Mouse (Mus musculus): ENCODE measurements around the gene Mill1. TPM values are rescaled to one million over a fixed set of nuclear protein-coding genes. Genes with fewer than 3 reads are reported as not detected.
A peak's percentile ranks its signal among the peaks of the same experiment; 100 is the strongest.
"Not testable (repeated sequence)": the region's sequence is repeated elsewhere in the genome, so short reads cannot be mapped to it uniquely, and the experiment has no call there.

Gene Mill1
- polyA plus RNA-seq (2016; fragmentation: Nextera tagmentation; extraction: Ambion mirVana), result not detected in 2 replicates

- Histone ChIP-seq H3K27me3 (ENCODE audit: low read depth, poor library complexity, severe bottlenecking) (no peaks in the 10 kb centered on the region), H3K27ac (replicated peaks) (no peak within 1 kb of the TSS), H3K36me3 (no peaks in the 10 kb centered on the region), H3K4me3 (no peak within 1 kb of the TSS), H3K4me1 (no peaks in the 10 kb centered on the region), H3K9me3 (replicated peaks) (peaks cover 13% of the 10 kb centered on the region; the same call in 1 of the 2 replicates)
- DNase-seq (ENCODE audit: low spot score), result no peak
- 68% methylated on average over 1 of the region's 1 CpGs for WGBS
Observed at GRCm38 (mm10) chr7:18245047-18245446, at the start of gene Mill1. Mill1 (plus strand) TSS chr7:18245347.

- peaks cover 6% of the 10 kb centered on the region for H3K9me3 ChIP-seq (replicated peaks)
- WGBS, result 12% methylated on average over 9 of the region's 9 CpGs
Observed at GRCm38 (mm10) chr7:18210938-18211337, 34.2 kb upstream of the Mill1 start.

GRCm38 (mm10) chr7:18214699-18215098 lies 30.4 kb upstream of the Mill1 start:
- Histone ChIP-seq H3K4me1 (no peaks in the 10 kb centered on the region), H3K27me3 (ENCODE audit: low read depth, poor library complexity, severe bottlenecking) (no peaks in the 10 kb centered on the region), H3K9me3 (replicated peaks) (peaks cover 19% of the 10 kb centered on the region), H3K4me3 (no peak overlapping the region), H3K27ac (replicated peaks) (no peak overlapping the region), H3K36me3 (no peaks in the 10 kb centered on the region)
- no peak for DNase-seq (ENCODE audit: low spot score)
- 65% methylated on average over 1 of the region's 1 CpGs for WGBS

More at GRCm38 (mm10) chr7:18210938-18211337, 34.2 kb upstream of the Mill1 start:
- H3K36me3 ChIP-seq, result no peaks in the 10 kb centered on the region
- H3K27me3 ChIP-seq (ENCODE audit: low read depth, poor library complexity, severe bottlenecking), result no peaks in the 10 kb centered on the region
- no peaks in the 10 kb centered on the region for H3K4me1 ChIP-seq
- H3K27ac ChIP-seq (replicated peaks), result no peak overlapping the region
- no peak overlapping the region for H3K4me3 ChIP-seq
- peak; percentile 11 for DNase-seq (ENCODE audit: low spot score)

GRCm38 (mm10) chr7:18238561-18238960 lies 6.6 kb upstream of the Mill1 start:
- 84% methylated on average over 2 of the region's 2 CpGs for WGBS
- H3K36me3 ChIP-seq, result no peaks in the 10 kb centered on the region
- peaks cover 14% of the 10 kb centered on the region; the same call in 1 of the 2 replicates for H3K9me3 ChIP-seq (replicated peaks)
- H3K4me1 ChIP-seq, result no peaks in the 10 kb centered on the region
- DNase-seq (ENCODE audit: low spot score), result no peak
- no peak overlapping the region for H3K27ac ChIP-seq (replicated peaks)
- H3K4me3 ChIP-seq, result no peak overlapping the region
- H3K27me3 ChIP-seq (ENCODE audit: low read depth, poor library complexity, severe bottlenecking), result no peaks in the 10 kb centered on the region

- no peaks in the 10 kb centered on the region for H3K27me3 ChIP-seq (ENCODE audit: low read depth, poor library complexity, severe bottlenecking)
- H3K27ac ChIP-seq (replicated peaks), result no peak overlapping the region
- no peak for DNase-seq (ENCODE audit: low spot score)
- 87% methylated on average over 5 of the region's 5 CpGs for WGBS
- H3K9me3 ChIP-seq (replicated peaks), result peaks cover 14% of the 10 kb centered on the region; the same call in 1 of the 2 replicates
- H3K4me1 ChIP-seq, result no peaks in the 10 kb centered on the region
- H3K4me3 ChIP-seq, result no peak overlapping the region
- no peaks in the 10 kb centered on the region for H3K36me3 ChIP-seq
Observed at GRCm38 (mm10) chr7:18241217-18241616, 3.9 kb upstream of the Mill1 start.

GRCm38 (mm10) chr7:18243959-18244573 lies 1.1 kb upstream of the Mill1 start:
- H3K4me3 ChIP-seq; H3K9me3 ChIP-seq (replicated peaks); H3K36me3 ChIP-seq; DNase-seq (ENCODE audit: low spot score); H3K4me1 ChIP-seq; H3K27me3 ChIP-seq (ENCODE audit: low read depth, poor library complexity, severe bottlenecking); H3K27ac ChIP-seq (replicated peaks): not testable (repeated sequence)
- WGBS, result 60% methylated on average over 1 of the region's 1 CpGs

GRCm38 (mm10) chr7:18260219-18260618 lies 15.1 kb downstream of the Mill1 start:
- Histone ChIP-seq H3K36me3 (no peaks in the 10 kb centered on the region), H3K4me3 (no peak overlapping the region), H3K4me1 (no peaks in the 10 kb centered on the region), H3K27me3 (ENCODE audit: low read depth, poor library complexity, severe bottlenecking) (no peaks in the 10 kb centered on the region), H3K27ac (replicated peaks) (no peak overlapping the region), H3K9me3 (replicated peaks) (peaks cover 64% of the 10 kb centered on the region)
- no peak for DNase-seq (ENCODE audit: low spot score)
- 53% methylated on average over 1 of the region's 1 CpGs for WGBS

- Histone ChIP-seq H3K4me3 (no peak overlapping the region), H3K9me3 (replicated peaks) (peaks cover 65% of the 10 kb centered on the region), H3K27ac (replicated peaks) (no peak overlapping the region), H3K36me3 (no peaks in the 10 kb centered on the region), H3K27me3 (ENCODE audit: low read depth, poor library complexity, severe bottlenecking) (no peaks in the 10 kb centered on the region), H3K4me1 (no peaks in the 10 kb centered on the region)
- WGBS, result 61% methylated on average over 5 of the region's 5 CpGs
- DNase-seq (ENCODE audit: low spot score), result no peak
Observed at GRCm38 (mm10) chr7:18265089-18265488, 19.9 kb downstream of the Mill1 start.

Other genes with a start within 250 kb of the Mill1 start
- not detected in 2 replicates for gene Ceacam13, start 235.5 kb upstream of the Mill1 start, polyA plus RNA-seq (2016; fragmentation: Nextera tagmentation; extraction: Ambion mirVana)
- not detected in 2 replicates for gene Ceacam12, start 179.4 kb upstream of the Mill1 start, polyA plus RNA-seq (2016; fragmentation: Nextera tagmentation; extraction: Ambion mirVana)
- not detected in 2 replicates for gene Igfl3, start 68.9 kb upstream of the Mill1 start, polyA plus RNA-seq (2016; fragmentation: Nextera tagmentation; extraction: Ambion mirVana)
- gene Psg18, start 109.7 kb downstream of the Mill1 start, polyA plus RNA-seq (2016; fragmentation: Nextera tagmentation; extraction: Ambion mirVana), result not detected in 2 replicates
- not detected in 2 replicates for gene Psg28, start 186.7 kb downstream of the Mill1 start, polyA plus RNA-seq (2016; fragmentation: Nextera tagmentation; extraction: Ambion mirVana)
- gene Psg26, start 238.8 kb downstream of the Mill1 start, polyA plus RNA-seq (2016; fragmentation: Nextera tagmentation; extraction: Ambion mirVana), result not detected in 2 replicates

All from midbrain, embryonic 10.5 days (tissue).